Mouse (Mus musculus) stomach, embryonic 14.5 days (tissue): Measurements from ENCODE around the gene Lrrc14b. TPM values are rescaled to one million over a fixed set of nuclear protein-coding genes. Genes with fewer than 3 reads are reported as not detected.

ENCODE experiments used
- ATAC-seq: fragments of 200-750 bp; cut with Nextera tagmentation; 2 replicates; pipeline ENCODE4 v1.8.0; 2017; ENCODE audit warnings: low read depth, moderate TSS enrichment; ENCODE audit not compliant: insufficient number of reproducible peaks, insufficient read depth, low FRiP score
- H3K27ac ChIP-seq: fragments of 300-500 bp; sonication (generic); 2 replicates; pipeline ENCODE4 v1.5.1; 2014; ENCODE audit warnings: mild to moderate bottlenecking, low read length, moderate library complexity, mixed read lengths
- H3K27me3 ChIP-seq: fragments of 300-500 bp; sonication (generic); 2 replicates; pipeline ENCODE4 v1.6.1; 2014; ENCODE audit warnings: low read length, control low read depth, mixed read lengths; ENCODE audit not compliant: control insufficient read depth, insufficient read depth
- H3K36me3 ChIP-seq: fragments of 300-500 bp; sonication (generic); 2 replicates; pipeline ENCODE4 v1.6.1; 2014; ENCODE audit warnings: mild to moderate bottlenecking, control low read depth, low read length, moderate library complexity, mixed read lengths; ENCODE audit not compliant: control insufficient read depth, insufficient read depth
- H3K4me1 ChIP-seq: fragments of 300-500 bp; sonication (generic); 2 replicates; pipeline ENCODE4 v1.6.1; 2014; ENCODE audit warnings: low read length, control low read depth, mixed read lengths; ENCODE audit not compliant: control insufficient read depth, insufficient read depth
- H3K4me2 ChIP-seq: fragments of 300-500 bp; sonication (generic); replicated peaks from 2 replicates; pipeline ENCODE4 v1.6.1; 2014; ENCODE audit warnings: low read depth, low read length, control low read depth
- H3K4me3 ChIP-seq: fragments of 300-500 bp; sonication (generic); 2 replicates; pipeline ENCODE4 v1.5.1; 2014; ENCODE audit warnings: low read depth, low read length, control low read depth
- H3K9ac ChIP-seq: fragments of 300-500 bp; sonication (generic); replicated peaks from 2 replicates; pipeline ENCODE4 v1.6.1; 2014; ENCODE audit warnings: low read depth, mild to moderate bottlenecking, control low read depth, low read length, moderate library complexity, mixed read lengths
- H3K9me3 ChIP-seq: fragments of 300-500 bp; sonication (generic); 2 replicates; pipeline ENCODE4 v1.6.1; 2016; ENCODE audit warnings: low read depth, low read length, control low read depth; ENCODE audit not compliant: control insufficient read depth
- WGBS: fragments of 180-500 bp; shearing (Covaris S2); extraction: QIAGEN DNeasy Blood & Tissue Kit; methylation state at CpG from one replicate; pipeline ENCODE4 v1.1.7; 2014; 5-methylcytosine and 5-hydroxymethylcytosine counted together
- microRNA counts: library from miRNA; unstranded; fragments of <30 nt; microRNA quantifications from one replicate; lab custom pipeline; 2016
- microRNA-seq: library from miRNA; unstranded; fragments of <30 nt; microRNA quantifications from one replicate; pipeline ENCODE4, GENCODE M21; 2016
- polyA plus RNA-seq: library from polyadenylated mRNA; unstranded; fragments of >200 nt; fragmentation: Nextera tagmentation; extraction: Ambion mirVana; gene quantifications from 2 replicates; pipeline ENCODE4 v1.2.1, GENCODE M21; 2014

The Lrrc14b gene
- polyA plus RNA-seq, 1 experiment from 2014 or later = not detected

GRCm38 (mm10) chr13:74316386-74316785 is 47.4 kb downstream of the Lrrc14b start:
- peak overlapping the region; percentile 59; the same call in 1 of the 2 replicates for H3K9ac ChIP-seq
- peak overlapping the region; percentile 65 for H3K4me3 ChIP-seq
- ATAC-seq = no peak
- peak overlapping the region; percentile 54 for H3K4me2 ChIP-seq
- H3K27me3 ChIP-seq = no peaks in the 10 kb centered on the region
- H3K4me1 ChIP-seq = 0 out of 2 replicates have a peak, but pooled peaks cover 5% of the 10 kb centered on the region
- 0 out of 2 replicates have a peak overlapping the region, but pooled peaks have one; percentile 4 for H3K27ac ChIP-seq
- no peaks in the 10 kb centered on the region for H3K9me3 ChIP-seq
- WGBS = 18% methylated on average over 4 of the region's 4 CpGs
- H3K36me3 ChIP-seq = peaks cover 12% of the 10 kb centered on the region

DNA sequence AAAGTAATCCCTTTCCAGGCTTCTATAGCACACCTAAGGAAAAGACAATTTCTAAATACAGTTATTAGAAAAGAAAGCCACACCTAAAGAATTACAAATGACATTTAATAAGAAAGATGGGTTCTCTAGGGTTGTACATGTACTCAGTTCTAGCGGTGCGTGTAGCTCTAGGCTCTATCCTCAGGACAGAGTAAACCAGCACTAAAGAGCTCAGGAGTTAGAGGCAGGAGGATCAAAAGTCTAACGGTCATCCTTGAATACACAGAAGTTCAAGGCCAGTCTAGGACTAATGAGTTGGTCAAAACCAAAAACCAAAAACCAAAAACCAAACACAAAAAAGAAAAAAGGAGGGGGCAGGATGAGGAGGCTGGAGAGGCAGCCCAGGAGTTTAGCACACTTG is 49.2 kb downstream of the Lrrc14b start:
- H3K27me3 ChIP-seq = no peaks in the 10 kb centered on the region
- no peaks in the 10 kb centered on the region for H3K9me3 ChIP-seq
- 94% methylated on average over 3 of the region's 3 CpGs for WGBS
- 0 out of 2 replicates have a peak, but pooled peaks cover 5% of the 10 kb centered on the region for H3K4me1 ChIP-seq
- H3K27ac ChIP-seq = no peak overlapping the region
- H3K4me2 ChIP-seq = no peak overlapping the region
- H3K4me3 ChIP-seq = no peak overlapping the region
- ATAC-seq = no peak
- no peak overlapping the region for H3K9ac ChIP-seq
- H3K36me3 ChIP-seq = peaks cover 12% of the 10 kb centered on the region

MicroRNA genes within 50 kb of the gene (microRNA counts, 519-probe panel; counts per million panel counts)
- microRNA mmu-miR-692 (lab: Ali Mortazavi, UCI) = not detected

Small RNA genes within 50 kb of the gene (microRNA-seq; reads per million reads assigned to microRNA genes)
- not detected for gene Mir692-3

Other genes with a start within 250 kb of the Lrrc14b start
- gene Slc9a3, start 242.5 kb downstream of the Lrrc14b start, polyA plus RNA-seq = not detected in 2 replicates
- gene Exoc3, start 155.3 kb downstream of the Lrrc14b start, polyA plus RNA-seq = 82.1 and 86.8 TPM in 2 replicates
- 0.41 and 0.54 TPM in 2 replicates for gene Ahrr, start 71.7 kb downstream of the Lrrc14b start, polyA plus RNA-seq
- 157 and 174 TPM in 2 replicates for gene Pdcd6, start 46.4 kb downstream of the Lrrc14b start, polyA plus RNA-seq
- gene Sdha, start 13.7 kb downstream of the Lrrc14b start, polyA plus RNA-seq = 205 and 230 TPM in 2 replicates
- 59.6 and 62.6 TPM in 2 replicates for gene Ccdc127, start 13.7 kb downstream of the Lrrc14b start, polyA plus RNA-seq
- 6.9 and 7.6 TPM in 2 replicates for gene Zfp72, start 26.8 kb upstream of the Lrrc14b start, polyA plus RNA-seq
- gene Ftl1-ps1, start 35.7 kb upstream of the Lrrc14b start, polyA plus RNA-seq = 70.2 and 77.1 TPM in 2 replicates
- 22.2 and 22.7 TPM in 2 replicates for gene Zfp825, start 130.0 kb upstream of the Lrrc14b start, polyA plus RNA-seq